Mouse (Mus musculus): Measurements from ENCODE around the gene Sytl3. TPM values are rescaled to one million over a fixed set of nuclear protein-coding genes. Genes with fewer than 3 reads are reported as not detected.

The Sytl3 gene
- polyA plus RNA-seq, 1 experiment, result 0.45 TPM

GRCm38 (mm10) chr17:6755176-6755575, 96.3 kb downstream of the Sytl3 start:
- H3K9me3 ChIP-seq (replicated peaks; ENCODE audit: control insufficient read depth, insufficient read depth, low read length, poor library complexity, severe bottlenecking), result peaks cover 6% of the 10 kb centered on the region
- no peaks in the 10 kb centered on the region for H3K27me3 ChIP-seq (ENCODE audit: control insufficient read depth, insufficient read depth, low read length, poor library complexity, severe bottlenecking)
- no peaks in the 10 kb centered on the region for H3K4me1 ChIP-seq (ENCODE audit: control insufficient read depth, insufficient read depth, low read length)
- no peak overlapping the region for H3K27ac ChIP-seq (ENCODE audit: insufficient read depth, low read length)
- no peak overlapping the region for H3K9ac ChIP-seq (ENCODE audit: low read depth, poor library complexity, severe bottlenecking)
- H3K36me3 ChIP-seq (ENCODE audit: control insufficient read depth, insufficient read depth, low read length, poor library complexity, severe bottlenecking), result peaks cover 54% of the 10 kb centered on the region
- H3K4me3 ChIP-seq (ENCODE audit: low read depth, low read length), result no peak overlapping the region
- TF ChIP-seq CTCF (IDR thresholded peaks at IDR 0.05; ENCODE audit: low read depth, low read length), result no peak
- no peak for TF ChIP-seq EP300 (IDR thresholded peaks at IDR 0.05; ENCODE audit: insufficient read depth, low read depth, low read length)
- no peak for TF ChIP-seq POLR2A (IDR thresholded peaks at IDR 0.05; ENCODE audit: insufficient read depth, low read length)

- no peak overlapping the region for H3K9ac ChIP-seq (ENCODE audit: low read depth, poor library complexity, severe bottlenecking)
- H3K4me1 ChIP-seq (ENCODE audit: control insufficient read depth, insufficient read depth, low read length), result no peaks in the 10 kb centered on the region
- H3K27me3 ChIP-seq (ENCODE audit: control insufficient read depth, insufficient read depth, low read length, poor library complexity, severe bottlenecking), result no peaks in the 10 kb centered on the region
- H3K27ac ChIP-seq (ENCODE audit: insufficient read depth, low read length), result no peak overlapping the region
- no peak for TF ChIP-seq POLR2A (IDR thresholded peaks at IDR 0.05; ENCODE audit: insufficient read depth, low read length)
- no peak for TF ChIP-seq CTCF (IDR thresholded peaks at IDR 0.05; ENCODE audit: low read depth, low read length)
- TF ChIP-seq EP300 (IDR thresholded peaks at IDR 0.05; ENCODE audit: insufficient read depth, low read depth, low read length), result no peak
- no peak overlapping the region for H3K4me3 ChIP-seq (ENCODE audit: low read depth, low read length)
- no peaks in the 10 kb centered on the region; the same call in none of the 2 replicates for H3K9me3 ChIP-seq (replicated peaks; ENCODE audit: control insufficient read depth, insufficient read depth, low read length, poor library complexity, severe bottlenecking)
- peaks cover 48% of the 10 kb centered on the region for H3K36me3 ChIP-seq (ENCODE audit: control insufficient read depth, insufficient read depth, low read length, poor library complexity, severe bottlenecking)
These were observed 97.0 kb downstream of the Sytl3 start for GRCm38 (mm10) chr17:6755873-6756272.

- TF ChIP-seq CTCF (IDR thresholded peaks at IDR 0.05; ENCODE audit: low read depth, low read length) (no peak), EP300 (IDR thresholded peaks at IDR 0.05; ENCODE audit: insufficient read depth, low read depth, low read length) (no peak), POLR2A (IDR thresholded peaks at IDR 0.05; ENCODE audit: insufficient read depth, low read length) (no peak)
- Histone ChIP-seq H3K27me3 (ENCODE audit: control insufficient read depth, insufficient read depth, low read length, poor library complexity, severe bottlenecking) (no peaks in the 10 kb centered on the region), H3K4me3 (ENCODE audit: low read depth, low read length) (no peak overlapping the region), H3K27ac (ENCODE audit: insufficient read depth, low read length) (no peak overlapping the region), H3K9me3 (replicated peaks; ENCODE audit: control insufficient read depth, insufficient read depth, low read length, poor library complexity, severe bottlenecking) (no peaks in the 10 kb centered on the region), H3K4me1 (ENCODE audit: control insufficient read depth, insufficient read depth, low read length) (peaks cover 2% of the 10 kb centered on the region), H3K9ac (ENCODE audit: low read depth, poor library complexity, severe bottlenecking) (no peak overlapping the region), H3K36me3 (ENCODE audit: control insufficient read depth, insufficient read depth, low read length, poor library complexity, severe bottlenecking) (peaks cover 28% of the 10 kb centered on the region)
These were observed 99.0 kb downstream of the Sytl3 start for GRCm38 (mm10) chr17:6757902-6758301.

- Histone ChIP-seq H3K27ac (ENCODE audit: insufficient read depth, low read length) (no peak overlapping the region), H3K36me3 (ENCODE audit: control insufficient read depth, insufficient read depth, low read length, poor library complexity, severe bottlenecking) (peaks cover 23% of the 10 kb centered on the region), H3K27me3 (ENCODE audit: control insufficient read depth, insufficient read depth, low read length, poor library complexity, severe bottlenecking) (no peaks in the 10 kb centered on the region), H3K4me1 (ENCODE audit: control insufficient read depth, insufficient read depth, low read length) (peaks cover 2% of the 10 kb centered on the region), H3K9me3 (replicated peaks; ENCODE audit: control insufficient read depth, insufficient read depth, low read length, poor library complexity, severe bottlenecking) (no peaks in the 10 kb centered on the region), H3K9ac (ENCODE audit: low read depth, poor library complexity, severe bottlenecking) (no peak overlapping the region), H3K4me3 (ENCODE audit: low read depth, low read length) (no peak overlapping the region)
- TF ChIP-seq CTCF (IDR thresholded peaks at IDR 0.05; ENCODE audit: low read depth, low read length) (no peak), POLR2A (IDR thresholded peaks at IDR 0.05; ENCODE audit: insufficient read depth, low read length) (no peak), EP300 (IDR thresholded peaks at IDR 0.05; ENCODE audit: insufficient read depth, low read depth, low read length) (no peak)
These were observed 100.0 kb downstream of the Sytl3 start for GRCm38 (mm10) chr17:6758845-6759244.

- no peaks in the 10 kb centered on the region for H3K27me3 ChIP-seq (ENCODE audit: control insufficient read depth, insufficient read depth, low read length, poor library complexity, severe bottlenecking)
- no peak overlapping the region for H3K9ac ChIP-seq (ENCODE audit: low read depth, poor library complexity, severe bottlenecking)
- H3K4me3 ChIP-seq (ENCODE audit: low read depth, low read length), result no peak overlapping the region
- H3K36me3 ChIP-seq (ENCODE audit: control insufficient read depth, insufficient read depth, low read length, poor library complexity, severe bottlenecking), result peaks cover 17% of the 10 kb centered on the region
- no peaks in the 10 kb centered on the region for H3K9me3 ChIP-seq (replicated peaks; ENCODE audit: control insufficient read depth, insufficient read depth, low read length, poor library complexity, severe bottlenecking)
- peaks cover 6% of the 10 kb centered on the region for H3K4me1 ChIP-seq (ENCODE audit: control insufficient read depth, insufficient read depth, low read length)
- TF ChIP-seq CTCF (IDR thresholded peaks at IDR 0.05; ENCODE audit: low read depth, low read length), result no peak
- TF ChIP-seq EP300 (IDR thresholded peaks at IDR 0.05; ENCODE audit: insufficient read depth, low read depth, low read length), result no peak
- TF ChIP-seq POLR2A (IDR thresholded peaks at IDR 0.05; ENCODE audit: insufficient read depth, low read length), result no peak
- H3K27ac ChIP-seq (ENCODE audit: insufficient read depth, low read length), result no peak overlapping the region
These were observed 100.9 kb downstream of the Sytl3 start for GRCm38 (mm10) chr17:6759717-6760292.

- H3K27me3 ChIP-seq (ENCODE audit: control insufficient read depth, insufficient read depth, low read length, poor library complexity, severe bottlenecking), result no peaks in the 10 kb centered on the region
- peak overlapping the region; percentile 36; the same call in 1 of the 2 replicates for H3K9ac ChIP-seq (ENCODE audit: low read depth, poor library complexity, severe bottlenecking)
- H3K9me3 ChIP-seq (replicated peaks; ENCODE audit: control insufficient read depth, insufficient read depth, low read length, poor library complexity, severe bottlenecking), result no peaks in the 10 kb centered on the region
- H3K4me1 ChIP-seq (ENCODE audit: control insufficient read depth, insufficient read depth, low read length), result peaks cover 15% of the 10 kb centered on the region
- peak overlapping the region; percentile 49; the same call in 1 of the 2 replicates for H3K27ac ChIP-seq (ENCODE audit: insufficient read depth, low read length)
- TF ChIP-seq CTCF (IDR thresholded peaks at IDR 0.05; ENCODE audit: low read depth, low read length), result no peak
- TF ChIP-seq POLR2A (IDR thresholded peaks at IDR 0.05; ENCODE audit: insufficient read depth, low read length), result no peak
- TF ChIP-seq EP300 (IDR thresholded peaks at IDR 0.05; ENCODE audit: insufficient read depth, low read depth, low read length), result 0 out of 2 replicates have a peak, but pooled peaks have one; percentile 44
- peaks cover 6% of the 10 kb centered on the region for H3K36me3 ChIP-seq (ENCODE audit: control insufficient read depth, insufficient read depth, low read length, poor library complexity, severe bottlenecking)
- H3K4me3 ChIP-seq (ENCODE audit: low read depth, low read length), result no peak overlapping the region
These were observed 104.8 kb downstream of the Sytl3 start for GRCm38 (mm10) chr17:6763513-6764226.

Measured in ES-Bruce4 (cell line).